In genomic region chr4:55696428-55696827, GRCm38 (mm10) we compare ENCODE assay signal across 12 mouse cellular contexts.
A peak's percentile ranks its signal among the peaks of the same experiment; 100 is the strongest.
DNase-seq lines count a peak whose midpoint lies in the region; ATAC-seq and TF ChIP-seq lines count a peak whose summit lies in the region.
"Had no signal": no experiment of that assay in that cellular context is flagged by ENCODE, and none has a peak within 500 bp of the region (broad histone marks: within the 10 kb centered on the region; RNA-seq: fewer than 3 reads in every experiment).

No protein-coding gene starts in this region.

- no peaks in the 10 kb centered on the region for H3K27me3 ChIP-seq in lung, embryonic 15.5 days

- H3K4me1 ChIP-seq in lung, embryonic 15.5 days, result peaks cover 6% of the 10 kb centered on the region; the same call in 1 of the 2 replicates
- H3K4me1 ChIP-seq: heart, embryonic 15.5 days had no signal

- no peak overlapping the region for H3K4me2 ChIP-seq in lung, embryonic 15.5 days
- H3K4me2 ChIP-seq: heart, embryonic 15.5 days had no signal

- peak; percentile 19; the same call in 1 of the 2 replicates for ATAC-seq in lung, embryonic 15.5 days (ENCODE audit: borderline replicate concordance, extremely low read depth, low FRiP score, low TSS enrichment)
- ATAC-seq: hindbrain, embryonic 16.5 days had no signal

- 13% methylated on average over 1 of the region's 1 CpGs for WGBS in lung, embryonic 15.5 days

- no peak overlapping the region for H3K4me3 ChIP-seq in gastrocnemius, adult 2 months
- no peak overlapping the region for H3K4me3 ChIP-seq in lung, embryonic 15.5 days
- H3K4me3 ChIP-seq: heart, embryonic 15.5 days had no signal

- no peaks in the 10 kb centered on the region for H3K9me3 ChIP-seq in lung, embryonic 15.5 days
- H3K9me3 ChIP-seq: heart, embryonic 15.5 days had no signal

- TF ChIP-seq POLR2A in brain, embryonic 14.5 days (IDR thresholded peaks at IDR 0.05; ENCODE audit: borderline replicate concordance, extremely low read depth, insufficient read depth, insufficient read length, poor library complexity, severe bottlenecking), result no peak

- H3K27ac ChIP-seq in gastrocnemius, adult 2 months, result 0 out of 2 replicates have a peak overlapping the region, but pooled peaks have one; percentile 16
- no peak overlapping the region for H3K27ac ChIP-seq in lung, embryonic 15.5 days
- H3K27ac ChIP-seq: heart, embryonic 15.5 days had no signal

- H3K9ac ChIP-seq in lung, embryonic 15.5 days, result no peak overlapping the region
- H3K9ac ChIP-seq: heart, embryonic 15.5 days had no signal

- peak; percentile 41 for DNase-seq in gastrocnemius, adult 2 months
- DNase-seq in gastrocnemius, postnatal 36 days, result no peak
- no peak for DNase-seq in lung, postnatal 25 days (ENCODE audit: low spot score)
- DNase-seq in Muller cell, postnatal 12 days (ENCODE audit: inconsistent ontology term), result peak; percentile 59
- peak; percentile 36 for DNase-seq in brain, embryonic 14.5 days (ENCODE audit: low read depth)
- DNase-seq in T-cell, adult 2 months (ENCODE audit: low spot score), result no peak
- DNase-seq in heart, adult 8-10 months (ENCODE audit: low spot score), result no peak
- DNase-seq: embryo, embryonic 11 days; thymus, postnatal 25 days had no signal

- H3K36me3 ChIP-seq in lung, embryonic 15.5 days, result no peaks in the 10 kb centered on the region
- H3K36me3 ChIP-seq: heart, embryonic 15.5 days had no signal

- TF ChIP-seq CTCF in gastrocnemius, adult 2 months (IDR thresholded peaks at IDR 0.05), result no peak
- no peak for TF ChIP-seq CTCF in brain, embryonic 14.5 days (IDR thresholded peaks at IDR 0.05; ENCODE audit: borderline replicate concordance, extremely low read depth, insufficient read depth, insufficient read length)

- intact Hi-C loops in gastrocnemius, adult 2 months (cut with DNase I), result no loop called here
- intact Hi-C loops in gastrocnemius, postnatal 36 days (cut with DNase I), result no loop called here

Comparison
In these comparisons a context has a peak if more than half of its experiments do, and no peak if none do; other contexts are left out.
1. DNase-seq: peak in gastrocnemius, adult 2 months (single experiment), Muller cell, postnatal 12 days (single experiment) and brain, embryonic 14.5 days (single experiment); none in gastrocnemius, postnatal 36 days (0 of 2), lung, postnatal 25 days (single experiment), T-cell, adult 2 months (single experiment) and heart, adult 8-10 months (single experiment).